Mouse (Mus musculus): ENCODE measurements around the gene Il1rl2. TPM values are rescaled to one million over a fixed set of nuclear protein-coding genes. Genes with fewer than 3 reads are reported as not detected.

Il1rl2 gene
- total RNA-seq, 2 experiments from 2014 or later, result 0.86 to 1.1 TPM

DNA sequence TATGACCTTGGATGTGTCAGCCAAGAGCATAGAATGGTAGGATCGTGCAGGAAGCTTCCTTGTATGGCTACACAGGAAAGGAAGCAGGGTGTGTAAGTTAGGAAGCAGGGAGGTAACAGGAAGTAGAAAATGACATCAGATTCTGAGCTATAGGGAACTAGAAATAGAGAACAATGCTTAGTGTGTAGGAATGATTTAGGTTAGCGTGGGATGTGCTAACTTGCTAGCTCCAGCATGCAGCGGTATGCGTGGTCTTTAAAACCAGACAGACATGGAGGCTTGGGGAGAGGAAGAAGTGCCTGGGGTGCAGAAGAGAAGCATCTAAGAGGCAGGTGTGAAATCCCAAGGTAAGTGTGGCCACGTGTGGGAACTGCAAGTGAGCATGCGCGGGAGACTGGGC, 80.3 kb downstream of the Il1rl2 start:
- H3K4me3 ChIP-seq, result peak overlapping the region; percentile 22
- no peak for DNase-seq
- intact Hi-C loops (cut with DNase I), result no loop called here
- H3K27ac ChIP-seq, result no peak overlapping the region
- no peak for TF ChIP-seq CTCF (IDR thresholded peaks at IDR 0.05)

DNA sequence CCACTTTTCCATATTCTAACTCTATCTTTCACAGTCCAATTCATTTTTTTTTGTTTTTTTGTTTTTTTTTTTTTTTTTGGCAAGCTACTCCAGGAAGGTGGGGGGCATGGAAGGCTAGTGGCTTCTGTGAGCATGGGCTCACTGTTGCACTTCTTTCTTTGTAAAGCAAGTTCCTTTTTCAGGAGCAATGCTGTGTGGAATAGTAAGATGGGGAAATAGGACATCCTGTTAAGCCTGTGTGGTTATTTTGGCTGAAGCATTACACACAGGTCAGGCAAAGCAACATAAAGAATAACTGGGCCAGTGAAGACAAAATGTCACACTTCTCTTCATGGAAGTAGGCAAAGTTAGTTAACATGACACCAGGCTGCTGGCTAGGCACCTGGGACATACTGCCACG, 85.5 kb downstream of the Il1rl2 start:
- no peak for DNase-seq
- TF ChIP-seq CTCF (IDR thresholded peaks at IDR 0.05), result no peak
- H3K27ac ChIP-seq, result no peak overlapping the region
- intact Hi-C loops (cut with DNase I), result no loop called here
- no peak overlapping the region for H3K4me3 ChIP-seq

- Histone ChIP-seq H3K27ac (no peak overlapping the region), H3K4me3 (no peak overlapping the region)
- intact Hi-C loops (cut with DNase I), result no loop called here
- TF ChIP-seq CTCF (IDR thresholded peaks at IDR 0.05), result no peak
- no peak for DNase-seq
These were observed 88.6 kb downstream of the Il1rl2 start for GRCm38 (mm10) chr1:40413039-40413438.

DNA sequence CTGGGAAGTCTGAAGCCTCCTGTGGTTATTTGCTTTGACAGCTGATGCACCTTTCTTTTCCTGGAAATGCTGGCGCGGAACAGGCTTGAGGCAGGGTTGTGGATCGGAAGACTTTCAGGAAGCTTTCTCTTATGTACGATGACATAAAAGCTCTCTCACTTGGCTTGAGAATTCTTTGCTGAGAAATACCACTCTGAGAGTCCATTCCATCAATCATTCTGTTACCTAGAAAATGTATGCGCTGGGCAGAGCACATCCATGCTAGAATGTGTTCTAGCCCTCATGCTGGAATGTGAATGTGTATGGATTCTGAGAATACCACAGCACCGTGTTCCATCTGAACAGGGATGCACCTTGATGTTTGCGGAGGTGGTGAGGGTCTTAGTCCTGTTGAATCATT, 89.9 kb downstream of the Il1rl2 start:
- Histone ChIP-seq H3K27ac (no peak overlapping the region), H3K4me3 (no peak overlapping the region)
- TF ChIP-seq CTCF (IDR thresholded peaks at IDR 0.05), result no peak
- intact Hi-C loops (cut with DNase I), result no loop called here
- DNase-seq, result no peak

DNA sequence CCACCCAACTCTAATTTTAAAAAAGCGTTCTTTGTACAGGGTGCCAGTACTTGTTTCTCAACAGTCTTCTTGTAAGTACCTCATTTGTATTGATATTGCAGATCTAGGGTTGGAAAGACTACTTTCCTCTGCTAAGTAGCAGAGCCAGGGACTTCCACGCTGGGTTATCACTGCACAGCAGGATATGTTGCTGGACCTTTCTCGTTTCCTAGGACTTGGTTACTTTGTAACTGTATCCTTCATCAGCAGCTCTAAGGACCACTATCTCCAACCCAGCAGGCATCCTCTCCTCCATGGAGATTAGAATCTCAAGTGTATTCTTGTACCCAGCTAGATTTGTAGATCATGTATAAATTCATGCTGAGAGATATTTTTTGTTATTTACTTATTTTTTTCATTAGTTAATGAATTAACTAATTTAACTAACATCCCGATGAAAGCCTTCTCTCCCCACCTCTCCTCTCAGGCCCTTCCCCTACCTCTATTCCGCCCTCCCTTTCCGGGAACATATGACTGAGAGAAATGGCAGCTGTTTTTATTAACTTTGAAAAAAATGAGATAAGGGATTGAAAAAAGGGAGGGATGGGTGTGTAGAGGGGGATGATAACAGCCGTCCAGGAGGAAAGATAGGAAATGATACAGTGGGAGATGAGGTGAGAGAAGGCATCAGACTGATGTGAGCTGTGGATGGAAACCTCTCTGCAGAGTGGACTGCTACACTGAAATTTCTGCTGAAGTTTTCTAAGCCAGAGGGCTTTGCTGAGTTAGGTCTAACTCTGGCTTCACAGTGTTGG, 90.7 kb downstream of the Il1rl2 start:
- DNase-seq, result no peak
- TF ChIP-seq CTCF (IDR thresholded peaks at IDR 0.05), result no peak
- Histone ChIP-seq H3K27ac (no peak overlapping the region), H3K4me3 (no peak overlapping the region)
- intact Hi-C loops (cut with DNase I), result no loop called here

DNA sequence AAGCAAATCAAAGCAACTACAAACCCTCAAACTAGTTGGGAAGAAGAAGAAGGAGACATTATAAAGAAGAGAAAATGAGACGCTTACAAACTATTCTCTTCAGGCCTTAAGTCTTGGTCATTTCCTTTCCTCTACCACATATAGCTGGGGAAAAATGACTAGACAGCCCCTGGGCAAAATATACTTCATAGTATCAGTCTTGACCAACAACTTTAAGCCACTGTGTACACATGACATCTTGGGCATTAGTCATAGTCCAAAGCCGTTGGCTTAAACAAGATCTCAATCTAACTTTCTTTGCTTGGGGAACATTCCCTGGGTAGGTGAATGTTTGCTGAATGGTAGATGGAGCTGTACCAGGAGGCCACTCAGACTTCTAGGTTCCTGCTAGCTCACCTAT, 92.6 kb downstream of the Il1rl2 start:
- intact Hi-C loops (cut with DNase I), result no loop called here
- DNase-seq, result no peak
- Histone ChIP-seq H3K4me3 (no peak overlapping the region), H3K27ac (no peak overlapping the region)
- no peak for TF ChIP-seq CTCF (IDR thresholded peaks at IDR 0.05)

Other genes with a start within 250 kb of the Il1rl2 start
- 1 to 10 TPM; 3.0 to 3.4 TPM for gene Il1r1, start 99.5 kb upstream of the Il1rl2 start, total RNA-seq (2021)
- 1 to 10 TPM; 1.0 to 1.1 TPM for gene Il1rl1, start 105.0 kb downstream of the Il1rl2 start, total RNA-seq (2021)
- gene Il18r1, start 140.9 kb downstream of the Il1rl2 start, total RNA-seq (2021), result under 1 TPM; 0.06 to 0.08 TPM
- not detected for gene Il18rap, start 190.8 kb downstream of the Il1rl2 start, total RNA-seq (2021)